Comparison of ENCODE assay signal across 15 mouse cellular contexts in the genomic region with DNA sequence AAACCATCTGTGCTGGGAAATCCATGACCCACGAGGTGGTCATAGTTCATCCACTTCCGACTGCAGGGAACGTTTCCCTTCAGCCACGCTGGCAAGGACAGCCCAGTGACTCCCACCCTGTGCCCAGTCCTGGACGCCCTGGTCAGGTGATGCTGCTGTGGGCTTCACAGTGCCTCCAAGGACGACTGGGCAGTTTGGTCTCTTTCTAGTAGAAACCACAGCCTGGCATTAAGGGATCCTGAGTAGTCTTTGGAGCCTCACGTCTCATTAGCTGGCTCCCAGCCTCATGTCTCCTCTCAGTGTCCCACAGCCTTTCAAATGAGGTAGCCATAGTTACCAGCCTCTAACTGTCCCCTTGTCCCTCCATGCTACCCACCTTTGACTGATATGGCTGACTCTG.
"Had no signal": no experiment of that assay in that cellular context is flagged by ENCODE, and none has a peak within 500 bp of the region (broad histone marks: within the 10 kb centered on the region; RNA-seq: fewer than 3 reads in every experiment).

No protein-coding gene starts in this region.

- ATAC-seq: liver, postnatal 0 days had no signal

- H3K27ac ChIP-seq: liver, embryonic 13.5 days; liver, embryonic 15.5 days; macrophage; midbrain, embryonic 12.5 days; neural tube, embryonic 12.5 days had no signal

- H3K36me3 ChIP-seq: liver, embryonic 13.5 days; liver, embryonic 15.5 days; midbrain, embryonic 12.5 days; neural tube, embryonic 12.5 days had no signal

- H3K9ac ChIP-seq: liver, embryonic 13.5 days; liver, embryonic 15.5 days; liver, postnatal 0 days; midbrain, embryonic 12.5 days; neural tube, embryonic 12.5 days had no signal

- H3K4me1 ChIP-seq: liver, embryonic 13.5 days had no signal

- H3K4me2 ChIP-seq: liver, embryonic 11.5 days; liver, embryonic 13.5 days; liver, embryonic 15.5 days; midbrain, embryonic 12.5 days; neural tube, embryonic 12.5 days had no signal

- H3K4me3 ChIP-seq: liver, embryonic 13.5 days; liver, embryonic 15.5 days; midbrain, embryonic 12.5 days; neural tube, embryonic 12.5 days had no signal

- H3K27me3 ChIP-seq: liver, embryonic 13.5 days; liver, embryonic 15.5 days; midbrain, embryonic 12.5 days; neural tube, embryonic 12.5 days had no signal

- H3K9me3 ChIP-seq: liver, embryonic 13.5 days; liver, embryonic 15.5 days; midbrain, embryonic 12.5 days; neural tube, embryonic 12.5 days had no signal

- DNase-seq: liver, embryonic 13.5 days; liver, postnatal 0 days; lung, adult 2 months; lung, postnatal 14 days; lung, postnatal 36 days; midbrain, embryonic 14.5 days; right cerebral cortex, postnatal 14 days; thymus, adult 18-20 months; thymus, postnatal 14 days; thymus, postnatal 36 days had no signal
